Mouse (Mus musculus) liver, embryonic 16.5 days (tissue): ENCODE measurements around the gene Olfr1333. TPM values are rescaled to one million over a fixed set of nuclear protein-coding genes. Genes with fewer than 3 reads are reported as not detected.
"Not testable (repeated sequence)": the region's sequence is repeated elsewhere in the genome, so short reads cannot be mapped to it uniquely, and the experiment has no call there.

Source experiments
- ATAC-seq: fragments of 200-750 bp; cut with Nextera tagmentation; 2 replicates; pipeline ENCODE4 v1.8.0; 2017; ENCODE audit warnings: low read depth, mild to moderate bottlenecking, moderate number of reproducible peaks, moderate library complexity
- H3K27ac ChIP-seq: fragments of 300-500 bp; sonication (generic); 2 replicates; pipeline ENCODE4 v1.5.1; 2014; ENCODE audit warnings: mild to moderate bottlenecking, low read length
- H3K27me3 ChIP-seq: fragments of 300-500 bp; sonication (generic); 2 replicates; pipeline ENCODE4 v1.6.1; 2014; ENCODE audit warnings: low read depth, low read length, mixed read lengths; ENCODE audit not compliant: control insufficient read depth, insufficient read depth
- H3K36me3 ChIP-seq: fragments of 300-500 bp; sonication (generic); 2 replicates; pipeline ENCODE4 v1.6.1; 2014; ENCODE audit warnings: mild to moderate bottlenecking; ENCODE audit not compliant: control insufficient read depth, insufficient read depth
- H3K4me1 ChIP-seq: fragments of 300-500 bp; sonication (generic); 2 replicates; pipeline ENCODE4 v1.6.1; 2014; ENCODE audit warnings: low read depth, low read length, mixed read lengths; ENCODE audit not compliant: control insufficient read depth
- H3K4me2 ChIP-seq: fragments of 300-500 bp; sonication (generic); 2 replicates; pipeline ENCODE4 v1.6.1; 2014; ENCODE audit warnings: low read depth, low read length, mixed read lengths
- H3K4me3 ChIP-seq: fragments of 300-500 bp; sonication (generic); 2 replicates; pipeline ENCODE4 v1.5.1; 2014; ENCODE audit warnings: low read depth, mild to moderate bottlenecking, low read length
- H3K9ac ChIP-seq: fragments of 300-500 bp; sonication (generic); 2 replicates; pipeline ENCODE4 v1.6.1; 2014; ENCODE audit warnings: low read depth, low read length
- H3K9me3 ChIP-seq: fragments of 300-500 bp; sonication (generic); replicated peaks from 2 replicates; pipeline ENCODE4 v1.6.1; 2016; ENCODE audit warnings: low read length; ENCODE audit not compliant: control insufficient read depth
- WGBS: fragments of 180-500 bp; shearing (Covaris S2); extraction: QIAGEN DNeasy Blood & Tissue Kit; methylation state at CpG from one replicate; pipeline ENCODE4 v1.1.7; 2014; ENCODE audit not compliant: insufficient replicate concordance; 5-methylcytosine and 5-hydroxymethylcytosine counted together
- polyA plus RNA-seq: library from polyadenylated mRNA; unstranded; fragments of >200 nt; fragmentation: Nextera tagmentation; extraction: Ambion mirVana; gene quantifications from 2 replicates; pipeline ENCODE4 v1.2.1, GENCODE M21; 2015

Gene Olfr1333
- polyA plus RNA-seq, result not detected in 2 replicates

GRCm38 (mm10) chr4:118836179-118836578, at the start of gene Olfr1333:
Gene Olfr1333, minus strand, starts transcription at chr4:118836279.
- H3K4me1 ChIP-seq, result no peaks in the 10 kb centered on the region
- no peak within 1 kb of the TSS for H3K27ac ChIP-seq
- no peaks in the 10 kb centered on the region for H3K9me3 ChIP-seq
- ATAC-seq, result no peak
- no peak within 1 kb of the TSS for H3K4me3 ChIP-seq
- H3K4me2 ChIP-seq, result no peak within 1 kb of the TSS
- 65% methylated on average over 1 of the region's 1 CpGs for WGBS
- H3K9ac ChIP-seq, result no peak within 1 kb of the TSS
- no peaks in the 10 kb centered on the region for H3K36me3 ChIP-seq
- H3K27me3 ChIP-seq, result no peaks in the 10 kb centered on the region

GRCm38 (mm10) chr4:118867566-118867965, 31.5 kb upstream of the Olfr1333 start:
- Histone ChIP-seq H3K27me3 (no peaks in the 10 kb centered on the region), H3K27ac (no peak overlapping the region), H3K4me2 (no peak overlapping the region), H3K9me3 (no peaks in the 10 kb centered on the region), H3K9ac (no peak overlapping the region), H3K36me3 (no peaks in the 10 kb centered on the region), H3K4me1 (no peaks in the 10 kb centered on the region), H3K4me3 (no peak overlapping the region)
- no peak for ATAC-seq

GRCm38 (mm10) chr4:118864349-118864748, 28.3 kb upstream of the Olfr1333 start, which contains the start of gene Olfr1331:
Gene Olfr1331, plus strand, starts transcription at chr4:118864649.
- H3K4me3 ChIP-seq, result no peak within 1 kb of the TSS
- no peaks in the 10 kb centered on the region for H3K9me3 ChIP-seq
- no peaks in the 10 kb centered on the region for H3K27me3 ChIP-seq
- H3K36me3 ChIP-seq, result no peaks in the 10 kb centered on the region
- no peak within 1 kb of the TSS for H3K9ac ChIP-seq
- WGBS, result 77% methylated on average over 1 of the region's 1 CpGs
- H3K27ac ChIP-seq, result no peak within 1 kb of the TSS
- H3K4me2 ChIP-seq, result no peak within 1 kb of the TSS
- no peaks in the 10 kb centered on the region for H3K4me1 ChIP-seq
- no peak for ATAC-seq

- Histone ChIP-seq H3K4me1 (no peaks in the 10 kb centered on the region), H3K9me3 (no peaks in the 10 kb centered on the region), H3K36me3 (no peaks in the 10 kb centered on the region), H3K4me3 (no peak overlapping the region), H3K9ac (no peak overlapping the region), H3K27me3 (no peaks in the 10 kb centered on the region), H3K27ac (no peak overlapping the region), H3K4me2 (no peak overlapping the region)
- no peak for ATAC-seq
- WGBS, result 38% methylated on average over 4 of the region's 4 CpGs
These were observed 26.6 kb upstream of the Olfr1333 start for GRCm38 (mm10) chr4:118862704-118863103.

GRCm38 (mm10) chr4:118861791-118862190, 25.7 kb upstream of the Olfr1333 start:
- ATAC-seq, result no peak
- no peaks in the 10 kb centered on the region for H3K27me3 ChIP-seq
- no peaks in the 10 kb centered on the region for H3K36me3 ChIP-seq
- no peaks in the 10 kb centered on the region for H3K9me3 ChIP-seq
- H3K4me3 ChIP-seq, result no peak overlapping the region
- no peak overlapping the region for H3K4me2 ChIP-seq
- 53% methylated on average over 1 of the region's 1 CpGs for WGBS
- no peaks in the 10 kb centered on the region for H3K4me1 ChIP-seq
- H3K9ac ChIP-seq, result no peak overlapping the region
- no peak overlapping the region for H3K27ac ChIP-seq

GRCm38 (mm10) chr4:118818921-118819320, 17.2 kb downstream of the Olfr1333 start:
- 59% methylated on average over 1 of the region's 1 CpGs for WGBS
- ATAC-seq, result no peak
- Histone ChIP-seq H3K36me3 (no peaks in the 10 kb centered on the region), H3K4me2 (no peak overlapping the region), H3K4me3 (no peak overlapping the region), H3K4me1 (no peaks in the 10 kb centered on the region), H3K9ac (no peak overlapping the region), H3K9me3 (no peaks in the 10 kb centered on the region), H3K27ac (no peak overlapping the region), H3K27me3 (no peaks in the 10 kb centered on the region)

- Histone ChIP-seq H3K36me3 (no peaks in the 10 kb centered on the region), H3K27ac (no peak within 1 kb of the TSS), H3K27me3 (no peaks in the 10 kb centered on the region), H3K9ac (no peak within 1 kb of the TSS), H3K4me3 (no peak within 1 kb of the TSS), H3K4me2 (no peak within 1 kb of the TSS), H3K4me1 (no peaks in the 10 kb centered on the region), H3K9me3 (no peaks in the 10 kb centered on the region)
- WGBS, result 69% methylated on average over 4 of the region's 4 CpGs
- no peak for ATAC-seq
These were observed 26.2 kb downstream of the Olfr1333 start, which contains the start of gene Olfr1335 for GRCm38 (mm10) chr4:118809844-118810243. Gene Olfr1335, minus strand, starts transcription at chr4:118809944.

GRCm38 (mm10) chr4:118792796-118793195, 43.3 kb downstream of the Olfr1333 start:
- not testable (repeated sequence) for H3K9me3 ChIP-seq, H3K4me3 ChIP-seq, H3K27ac ChIP-seq, H3K4me1 ChIP-seq, H3K27me3 ChIP-seq, ATAC-seq, H3K9ac ChIP-seq, H3K4me2 ChIP-seq, H3K36me3 ChIP-seq

GRCm38 (mm10) chr4:118782486-118782885, 53.6 kb downstream of the Olfr1333 start, which contains the start of gene Olfr1337:
Gene Olfr1337, minus strand, starts transcription at chr4:118782586.
- Histone ChIP-seq H3K9ac (no peak within 1 kb of the TSS), H3K27me3 (no peaks in the 10 kb centered on the region), H3K9me3 (no peaks in the 10 kb centered on the region), H3K4me1 (no peaks in the 10 kb centered on the region), H3K4me3 (no peak within 1 kb of the TSS), H3K27ac (no peak within 1 kb of the TSS), H3K4me2 (no peak within 1 kb of the TSS), H3K36me3 (no peaks in the 10 kb centered on the region)
- no peak for ATAC-seq
- 36% methylated on average over 2 of the region's 2 CpGs for WGBS
